Mouse (Mus musculus): ENCODE measurements at regions not wholly inside any gene's neighbourhood (a gene's known extent, or its start where the extent isn't known, plus 50 kb on each side); places are given as distances from the start of the nearest gene placed in this dataset.

- DNase-seq (ENCODE audit: low read depth, low spot score): no peak
- 82% methylated on average over 16 of the region's 16 CpGs for WGBS
These were observed 102.3 kb upstream of the Ubr2 start for GRCm38 (mm10) chr17:47112556-47113225.

- no peak for DNase-seq (ENCODE audit: low read depth, low spot score)
- WGBS: 88% methylated on average over 4 of the region's 4 CpGs
These were observed 100.5 kb upstream of the Ubr2 start for GRCm38 (mm10) chr17:47110836-47111235.

GRCm38 (mm10) chr17:47104328-47104727 lies 94.0 kb upstream of the Ubr2 start:
- 62% methylated on average over 4 of the region's 4 CpGs for WGBS
- DNase-seq (ENCODE audit: low read depth, low spot score): no peak

- WGBS: 62% methylated on average over 3 of the region's 3 CpGs
- DNase-seq (ENCODE audit: low read depth, low spot score): no peak
These were observed 84.8 kb upstream of the Ubr2 start for GRCm38 (mm10) chr17:47095191-47095590.

- 85% methylated on average over 9 of the region's 9 CpGs for WGBS
These were observed 81.7 kb upstream of the Ubr2 start for GRCm38 (mm10) chr17:47092076-47092475.

GRCm38 (mm10) chr17:47089769-47090168 lies 79.4 kb upstream of the Ubr2 start:
- WGBS: 83% methylated on average over 3 of the region's 3 CpGs
- no peak for DNase-seq (ENCODE audit: low read depth, low spot score)

More at GRCm38 (mm10) chr17:47092076-47092475, 81.7 kb upstream of the Ubr2 start:
- DNase-seq (ENCODE audit: low read depth, low spot score): no peak

GRCm38 (mm10) chr17:47069206-47069605 lies 58.9 kb upstream of the Ubr2 start:
- 91% methylated on average over 2 of the region's 2 CpGs for WGBS

GRCm38 (mm10) chr17:47065307-47065901 lies 55.0 kb upstream of the Ubr2 start:
- no peak for DNase-seq (ENCODE audit: low read depth, low spot score)
- WGBS: 84% methylated on average over 4 of the region's 4 CpGs

More at GRCm38 (mm10) chr17:47069206-47069605, 58.9 kb upstream of the Ubr2 start:
- no peak for DNase-seq (ENCODE audit: low read depth, low spot score)

- 71% methylated on average over 14 of the region's 14 CpGs for WGBS
- DNase-seq (ENCODE audit: low read depth, low spot score): no peak
These were observed 54.4 kb upstream of the Ubr2 start for GRCm38 (mm10) chr17:47064592-47065306.

GRCm38 (mm10) chr17:47064006-47064405 lies 53.6 kb upstream of the Ubr2 start:
- WGBS: 63% methylated on average over 4 of the region's 4 CpGs
- no peak for DNase-seq (ENCODE audit: low read depth, low spot score)

GRCm38 (mm10) chr17:47061031-47061620 lies 50.8 kb upstream of the Ubr2 start:
- WGBS: 41% methylated on average over 8 of the region's 8 CpGs
- no peak for DNase-seq (ENCODE audit: low read depth, low spot score)

All from large intestine, adult 2 months (tissue).